Mouse (Mus musculus): ENCODE data around the gene Mrps35. TPM values are rescaled to one million over a fixed set of nuclear protein-coding genes. Genes with fewer than 3 reads are reported as not detected.

Mrps35 gene
- 89.3 and 99.8 TPM in 2 replicates for polyA plus RNA-seq (2014; fragmentation: Nextera tagmentation; extraction: Ambion mirVana)

- ATAC-seq (ENCODE audit: low read depth) = peak; percentile 99
- H3K4me2 ChIP-seq (ENCODE audit: low read depth, low read length) = peak within 1 kb of the TSS; percentile 64
- H3K9ac ChIP-seq (ENCODE audit: low read depth, low read length) = peak within 1 kb of the TSS; percentile 94
- H3K4me1 ChIP-seq (ENCODE audit: control insufficient read depth, insufficient read depth, low read length) = peaks cover 13% of the 10 kb centered on the region; the same call in 1 of the 2 replicates
- H3K27ac ChIP-seq (replicated peaks; ENCODE audit: low read depth, low read length) = peak within 1 kb of the TSS; percentile 84
- H3K4me3 ChIP-seq (ENCODE audit: low read depth, low read length) = peak within 1 kb of the TSS; percentile 95
- DNase-seq (ENCODE audit: low spot score) = peak; percentile 95
- no peaks in the 10 kb centered on the region for H3K27me3 ChIP-seq (replicated peaks; ENCODE audit: control insufficient read depth, insufficient read depth, low read length)
- peaks cover 21% of the 10 kb centered on the region; the same call in 1 of the 2 replicates for H3K36me3 ChIP-seq (ENCODE audit: control insufficient read depth, insufficient read depth, low read length)
- H3K9me3 ChIP-seq (ENCODE audit: control insufficient read depth, low read length) = no peaks in the 10 kb centered on the region
- 4% methylated on average over 58 of the region's 66 CpGs for WGBS
Observed at GRCm38 (mm10) chr6:147042291-147043290, at the start of gene Mrps35. Gene Mrps35 (plus strand): TSS chr6:147042764.

- no peaks in the 10 kb centered on the region for H3K4me1 ChIP-seq (ENCODE audit: control insufficient read depth, insufficient read depth, low read length)
- ATAC-seq (ENCODE audit: low read depth) (no peak), DNase-seq (ENCODE audit: low spot score) (peak; percentile 80)
- peaks cover 37% of the 10 kb centered on the region for H3K36me3 ChIP-seq (ENCODE audit: control insufficient read depth, insufficient read depth, low read length)
- WGBS = 44% methylated on average over 5 of the region's 5 CpGs
- no peak overlapping the region for H3K9ac ChIP-seq (ENCODE audit: low read depth, low read length)
- no peaks in the 10 kb centered on the region for H3K9me3 ChIP-seq (ENCODE audit: control insufficient read depth, low read length)
- no peak overlapping the region for H3K4me2 ChIP-seq (ENCODE audit: low read depth, low read length)
- no peak overlapping the region for H3K4me3 ChIP-seq (ENCODE audit: low read depth, low read length)
- H3K27ac ChIP-seq (replicated peaks; ENCODE audit: low read depth, low read length) = no peak overlapping the region
- H3K27me3 ChIP-seq (replicated peaks; ENCODE audit: control insufficient read depth, insufficient read depth, low read length) = no peaks in the 10 kb centered on the region
Observed at GRCm38 (mm10) chr6:146994236-146994635, 48.3 kb upstream of the Mrps35 start.

DNA sequence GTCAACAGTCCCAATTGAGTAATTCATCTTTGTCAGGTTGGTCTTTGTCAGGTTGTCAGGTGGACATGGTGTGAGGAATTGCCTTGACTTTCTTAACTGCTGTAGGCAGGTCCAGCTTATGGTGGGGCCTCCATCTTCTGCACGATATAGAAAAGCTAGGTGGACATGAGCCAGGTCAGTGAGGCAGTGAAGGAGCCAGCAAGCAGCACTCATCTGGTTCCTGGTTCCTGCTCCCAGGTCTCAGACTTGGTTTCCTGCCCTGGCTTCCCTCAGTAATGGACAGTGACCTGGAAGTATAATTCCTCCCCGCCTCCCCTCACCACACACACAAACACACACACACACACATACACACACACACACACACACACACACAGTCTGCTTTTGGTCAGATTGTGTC, 47.2 kb upstream of the Mrps35 start:
- H3K27me3 ChIP-seq (replicated peaks; ENCODE audit: control insufficient read depth, insufficient read depth, low read length) = no peaks in the 10 kb centered on the region
- DNase-seq (ENCODE audit: low spot score) (no peak), ATAC-seq (ENCODE audit: low read depth) (no peak)
- no peak overlapping the region for H3K9ac ChIP-seq (ENCODE audit: low read depth, low read length)
- no peak overlapping the region for H3K4me2 ChIP-seq (ENCODE audit: low read depth, low read length)
- no peaks in the 10 kb centered on the region for H3K4me1 ChIP-seq (ENCODE audit: control insufficient read depth, insufficient read depth, low read length)
- no peaks in the 10 kb centered on the region for H3K9me3 ChIP-seq (ENCODE audit: control insufficient read depth, low read length)
- no peak overlapping the region for H3K27ac ChIP-seq (replicated peaks; ENCODE audit: low read depth, low read length)
- no peak overlapping the region for H3K4me3 ChIP-seq (ENCODE audit: low read depth, low read length)
- WGBS = 82% methylated on average over 2 of the region's 2 CpGs
- peaks cover 44% of the 10 kb centered on the region for H3K36me3 ChIP-seq (ENCODE audit: control insufficient read depth, insufficient read depth, low read length)

- no peaks in the 10 kb centered on the region for H3K9me3 ChIP-seq (ENCODE audit: control insufficient read depth, low read length)
- H3K4me1 ChIP-seq (ENCODE audit: control insufficient read depth, insufficient read depth, low read length) = no peaks in the 10 kb centered on the region
- peaks cover 48% of the 10 kb centered on the region for H3K36me3 ChIP-seq (ENCODE audit: control insufficient read depth, insufficient read depth, low read length)
- H3K27me3 ChIP-seq (replicated peaks; ENCODE audit: control insufficient read depth, insufficient read depth, low read length) = no peaks in the 10 kb centered on the region
- no peak overlapping the region for H3K27ac ChIP-seq (replicated peaks; ENCODE audit: low read depth, low read length)
- DNase-seq (ENCODE audit: low spot score) = no peak
- WGBS = 87% methylated on average over 6 of the region's 6 CpGs
- H3K4me3 ChIP-seq (ENCODE audit: low read depth, low read length) = no peak overlapping the region
- ATAC-seq (ENCODE audit: low read depth) = no peak
- no peak overlapping the region for H3K4me2 ChIP-seq (ENCODE audit: low read depth, low read length)
- no peak overlapping the region for H3K9ac ChIP-seq (ENCODE audit: low read depth, low read length)
Observed at GRCm38 (mm10) chr6:146995878-146996277, 46.7 kb upstream of the Mrps35 start.

DNA sequence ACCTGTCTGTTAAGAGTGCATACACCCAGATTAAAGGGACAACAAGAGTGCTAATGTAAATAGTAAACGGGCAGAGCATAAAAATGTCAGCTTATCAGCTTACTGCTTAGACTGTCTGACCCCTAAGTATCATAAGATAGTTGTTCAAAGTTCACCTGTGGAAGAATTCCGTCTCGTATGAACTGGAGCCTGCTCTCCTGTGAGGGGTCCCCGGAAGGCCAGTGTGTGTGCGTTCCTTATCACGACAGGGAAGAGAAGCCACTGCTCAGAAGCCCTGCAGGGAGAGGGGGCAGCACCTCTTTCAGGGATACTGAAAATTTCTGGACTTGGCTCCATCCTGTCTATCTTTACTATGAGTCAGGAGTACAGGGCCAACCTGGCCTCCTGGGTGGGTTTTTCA, 45.6 kb upstream of the Mrps35 start:
- no peak overlapping the region for H3K4me2 ChIP-seq (ENCODE audit: low read depth, low read length)
- peaks cover 59% of the 10 kb centered on the region for H3K36me3 ChIP-seq (ENCODE audit: control insufficient read depth, insufficient read depth, low read length)
- H3K9ac ChIP-seq (ENCODE audit: low read depth, low read length) = no peak overlapping the region
- no peaks in the 10 kb centered on the region for H3K9me3 ChIP-seq (ENCODE audit: control insufficient read depth, low read length)
- ATAC-seq (ENCODE audit: low read depth) (no peak), DNase-seq (ENCODE audit: low spot score) (no peak)
- H3K4me1 ChIP-seq (ENCODE audit: control insufficient read depth, insufficient read depth, low read length) = no peaks in the 10 kb centered on the region
- WGBS = 87% methylated on average over 6 of the region's 6 CpGs
- H3K27ac ChIP-seq (replicated peaks; ENCODE audit: low read depth, low read length) = no peak overlapping the region
- H3K27me3 ChIP-seq (replicated peaks; ENCODE audit: control insufficient read depth, insufficient read depth, low read length) = no peaks in the 10 kb centered on the region
- no peak overlapping the region for H3K4me3 ChIP-seq (ENCODE audit: low read depth, low read length)

GRCm38 (mm10) chr6:146998710-146999109, 43.9 kb upstream of the Mrps35 start:
- DNase-seq (ENCODE audit: low spot score) (no peak), ATAC-seq (ENCODE audit: low read depth) (no peak)
- H3K9ac ChIP-seq (ENCODE audit: low read depth, low read length) = no peak overlapping the region
- H3K9me3 ChIP-seq (ENCODE audit: control insufficient read depth, low read length) = no peaks in the 10 kb centered on the region
- WGBS = 90% methylated on average over 4 of the region's 4 CpGs
- H3K27me3 ChIP-seq (replicated peaks; ENCODE audit: control insufficient read depth, insufficient read depth, low read length) = no peaks in the 10 kb centered on the region
- no peak overlapping the region for H3K4me2 ChIP-seq (ENCODE audit: low read depth, low read length)
- H3K4me3 ChIP-seq (ENCODE audit: low read depth, low read length) = no peak overlapping the region
- H3K4me1 ChIP-seq (ENCODE audit: control insufficient read depth, insufficient read depth, low read length) = no peaks in the 10 kb centered on the region
- H3K27ac ChIP-seq (replicated peaks; ENCODE audit: low read depth, low read length) = no peak overlapping the region
- peaks cover 60% of the 10 kb centered on the region for H3K36me3 ChIP-seq (ENCODE audit: control insufficient read depth, insufficient read depth, low read length)

- Histone ChIP-seq H3K9me3 (ENCODE audit: control insufficient read depth, low read length) (no peaks in the 10 kb centered on the region), H3K27me3 (replicated peaks; ENCODE audit: control insufficient read depth, insufficient read depth, low read length) (no peaks in the 10 kb centered on the region), H3K4me3 (ENCODE audit: low read depth, low read length) (no peak overlapping the region), H3K9ac (ENCODE audit: low read depth, low read length) (no peak overlapping the region), H3K4me2 (ENCODE audit: low read depth, low read length) (no peak overlapping the region), H3K36me3 (ENCODE audit: control insufficient read depth, insufficient read depth, low read length) (peaks cover 65% of the 10 kb centered on the region), H3K27ac (replicated peaks; ENCODE audit: low read depth, low read length) (no peak overlapping the region), H3K4me1 (ENCODE audit: control insufficient read depth, insufficient read depth, low read length) (no peaks in the 10 kb centered on the region)
- WGBS = 81% methylated on average over 9 of the region's 9 CpGs
- DNase-seq (ENCODE audit: low spot score) (no peak), ATAC-seq (ENCODE audit: low read depth) (no peak)
Observed at GRCm38 (mm10) chr6:146999302-146999701, 43.3 kb upstream of the Mrps35 start.

GRCm38 (mm10) chr6:146999755-147000154, 42.8 kb upstream of the Mrps35 start:
- H3K4me3 ChIP-seq (ENCODE audit: low read depth, low read length) = no peak overlapping the region

More at GRCm38 (mm10) chr6:146999755-147000154, 42.8 kb upstream of the Mrps35 start:
- Histone ChIP-seq H3K36me3 (ENCODE audit: control insufficient read depth, insufficient read depth, low read length) (peaks cover 65% of the 10 kb centered on the region), H3K27me3 (replicated peaks; ENCODE audit: control insufficient read depth, insufficient read depth, low read length) (no peaks in the 10 kb centered on the region), H3K4me1 (ENCODE audit: control insufficient read depth, insufficient read depth, low read length) (no peaks in the 10 kb centered on the region), H3K4me2 (ENCODE audit: low read depth, low read length) (no peak overlapping the region), H3K27ac (replicated peaks; ENCODE audit: low read depth, low read length) (no peak overlapping the region), H3K9me3 (ENCODE audit: control insufficient read depth, low read length) (no peaks in the 10 kb centered on the region), H3K9ac (ENCODE audit: low read depth, low read length) (no peak overlapping the region)
- ATAC-seq (ENCODE audit: low read depth) = no peak
- WGBS = 80% methylated on average over 2 of the region's 2 CpGs
- no peak for DNase-seq (ENCODE audit: low spot score)
